25 mouse cellular contexts compared by ENCODE assay signal in genomic region chr8:122469407-122469806, GRCm38 (mm10). TPM values are rescaled to one million over a fixed set of nuclear protein-coding genes. Genes with fewer than 3 reads are reported as not detected.
DNase-seq lines count a peak whose midpoint lies in the region; ATAC-seq and TF ChIP-seq lines count a peak whose summit lies in the region.
"Had no signal": no experiment of that assay in that cellular context is flagged by ENCODE, and none has a peak within 500 bp of the region (broad histone marks: within the 10 kb centered on the region; RNA-seq: fewer than 3 reads in every experiment).

No protein-coding gene starts in this region.

- peak; percentile 87 for DNase-seq in heart, adult 11 months
- no peak for DNase-seq in heart, adult 2 months
- DNase-seq in kidney, adult 2 months, result peak; percentile 46
- peak; percentile 7 for DNase-seq in right cerebral cortex, postnatal 14 days
- DNase-seq in right cerebral cortex, postnatal 36 days (ENCODE audit: low spot score in 2 of 2), result no peak
- DNase-seq in liver, result no peak
- DNase-seq: adrenal gland, adult 8-10 months; adrenal gland, postnatal 25 days; cerebellum, adult 18-20 months; cerebellum, adult 9-10 months; cerebellum, postnatal 14 days; gastrocnemius, adult 2 months; gastrocnemius, postnatal 14 days; heart, adult 18-20 months; heart, postnatal 36 days had no signal

- no peak for TF ChIP-seq EP300 in heart, adult 2 months (IDR thresholded peaks at IDR 0.05; ENCODE audit: insufficient read depth, low read depth, low read length)

- H3K27me3 ChIP-seq in heart, adult 2 months (ENCODE audit: control insufficient read depth, insufficient read depth, low read length), result no peaks in the 10 kb centered on the region
- H3K27me3 ChIP-seq in kidney, adult 2 months (replicated peaks; ENCODE audit: control insufficient read depth, insufficient read depth, low read length), result no peaks in the 10 kb centered on the region
- no peaks in the 10 kb centered on the region for H3K27me3 ChIP-seq in kidney, embryonic 16.5 days (ENCODE audit: insufficient read depth, low read length)
- H3K27me3 ChIP-seq: forebrain, embryonic 13.5 days; hindbrain, embryonic 13.5 days had no signal

- no peak for TF ChIP-seq CTCF in heart, adult 2 months (IDR thresholded peaks at IDR 0.05)
- no peak for TF ChIP-seq CTCF in kidney, adult 2 months (conservative IDR thresholded peaks at IDR 0.05; ENCODE audit: insufficient read depth, insufficient read length, low read depth, low read length)
- TF ChIP-seq CTCF in bone marrow, adult 2 months (IDR thresholded peaks at IDR 0.05; ENCODE audit: control insufficient read depth, insufficient read depth, low read length), result no peak

- H3K4me3 ChIP-seq in heart, adult 2 months, result no peak overlapping the region
- H3K4me3 ChIP-seq in kidney, adult 2 months (ENCODE audit: insufficient read depth, low read depth, low read length), result no peak overlapping the region
- H3K4me3 ChIP-seq in kidney, embryonic 16.5 days (ENCODE audit: low read length), result no peak overlapping the region
- H3K4me3 ChIP-seq in bone marrow, adult 2 months (replicated peaks; ENCODE audit: control insufficient read depth, low read depth, low read length), result no peak overlapping the region
- H3K4me3 ChIP-seq: forebrain, embryonic 10.5 days; forebrain, embryonic 13.5 days; gastrocnemius, adult 2 months; hindbrain, embryonic 10.5 days; hindbrain, embryonic 13.5 days had no signal

- no peak for TF ChIP-seq POLR2A in heart, adult 2 months (IDR thresholded peaks at IDR 0.05; ENCODE audit: insufficient read depth, low read depth, low read length)
- no peak for TF ChIP-seq POLR2A in kidney, adult 2 months (IDR thresholded peaks at IDR 0.05; ENCODE audit: low read depth, low read length)
- TF ChIP-seq POLR2A in bone marrow, adult 2 months (IDR thresholded peaks at IDR 0.05; ENCODE audit: borderline replicate concordance, control insufficient read depth, low read depth, low read length), result no peak

- H3K4me1 ChIP-seq in heart, adult 2 months (ENCODE audit: control insufficient read depth, insufficient read depth, low read length), result no peaks in the 10 kb centered on the region
- H3K4me1 ChIP-seq in kidney, adult 2 months (ENCODE audit: control insufficient read depth, insufficient read depth, low read length), result peaks cover 6% of the 10 kb centered on the region; the same call in 1 of the 2 replicates
- peaks cover 2% of the 10 kb centered on the region for H3K4me1 ChIP-seq in kidney, embryonic 16.5 days (ENCODE audit: insufficient read depth, low read length)
- peaks cover 15% of the 10 kb centered on the region; the same call in 1 of the 2 replicates for H3K4me1 ChIP-seq in bone marrow, adult 2 months (ENCODE audit: control insufficient read depth, insufficient read depth, low read length)

- H3K27ac ChIP-seq in heart, adult 2 months, result no peak overlapping the region
- H3K27ac ChIP-seq in kidney, adult 2 months (ENCODE audit: insufficient read depth, low read depth, low read length), result no peak overlapping the region
- H3K27ac ChIP-seq in kidney, embryonic 16.5 days (ENCODE audit: low read length), result no peak overlapping the region
- H3K27ac ChIP-seq in bone marrow, adult 2 months (ENCODE audit: control insufficient read depth, insufficient read depth, low read depth, low read length, poor library complexity), result peak overlapping the region; percentile 24; the same call in 1 of the 2 replicates
- H3K27ac ChIP-seq: forebrain, embryonic 10.5 days; forebrain, embryonic 13.5 days; gastrocnemius, adult 2 months; hindbrain, embryonic 10.5 days; hindbrain, embryonic 13.5 days had no signal

- H3K36me3 ChIP-seq in heart, adult 2 months (ENCODE audit: control insufficient read depth, insufficient read depth, low read length), result no peaks in the 10 kb centered on the region
- H3K36me3 ChIP-seq in kidney, adult 2 months (ENCODE audit: control insufficient read depth, insufficient read depth, low read length), result no peaks in the 10 kb centered on the region
- peaks cover 22% of the 10 kb centered on the region for H3K36me3 ChIP-seq in kidney, embryonic 16.5 days (ENCODE audit: insufficient read depth, low read length)

- no peaks in the 10 kb centered on the region for H3K79me2 ChIP-seq in heart, adult 2 months (replicated peaks; ENCODE audit: control insufficient read depth, insufficient read depth, low read length)

- WGBS in heart, adult 2 months, result 61% methylated on average over 6 of the region's 6 CpGs
- 59% methylated on average over 6 of the region's 6 CpGs for WGBS in kidney, adult 2 months
- whole genome bisulfite sequencing in kidney, embryonic 16.5 days, result 69% methylated on average over 6 of the region's 6 CpGs
- 75% methylated on average over 6 of the region's 6 CpGs for WGBS in bone marrow, adult 2 months

- ATAC-seq in kidney, embryonic 16.5 days (ENCODE audit: low FRiP score, low TSS enrichment), result no peak
- ATAC-seq: activated CD4-positive, CD25-positive, alpha-beta regulatory T cell, adult 4 months; forebrain, embryonic 13.5 days; forebrain, embryonic 16.5 days; hindbrain, embryonic 16.5 days had no signal

- intact Hi-C loops in heart, adult 2 months (cut with DNase I), result no loop called here

- no peaks in the 10 kb centered on the region; the same call in 1 of the 2 replicates for H3K9me3 ChIP-seq in kidney, embryonic 16.5 days (ENCODE audit: low read length)
- H3K9me3 ChIP-seq: forebrain, embryonic 10.5 days; forebrain, embryonic 13.5 days; hindbrain, embryonic 10.5 days; hindbrain, embryonic 13.5 days had no signal

- H3K4me2 ChIP-seq in kidney, embryonic 16.5 days (replicated peaks; ENCODE audit: low read depth, low read length), result no peak overlapping the region
- H3K4me2 ChIP-seq: forebrain, embryonic 13.5 days; heart, embryonic 11.5 days; hindbrain, embryonic 13.5 days had no signal

- H3K9ac ChIP-seq in heart, adult 2 months (ENCODE audit: low read depth, low read length), result no peak overlapping the region
- no peak overlapping the region for H3K9ac ChIP-seq in kidney, embryonic 16.5 days (replicated peaks; ENCODE audit: low read length)
- H3K9ac ChIP-seq: forebrain, embryonic 13.5 days; hindbrain, embryonic 13.5 days had no signal

RNA-seq across cellular contexts. Expression of gene Rnf166, which starts 6.5 kb away (rescaled TPM):
- total RNA-seq in heart, adult 2 months (2021), result 10 to 100 TPM; 36.9 to 41.6 TPM
- 91.3 and 99.4 TPM in 2 replicates for polyA plus RNA-seq in heart, adult 2 months (2012; rRNA removed)
- 64.4 and 64.5 TPM in 2 replicates for polyA plus RNA-seq in kidney, adult 2 months (2012; rRNA removed)
- 39.3 and 46.0 TPM in 2 replicates for polyA plus RNA-seq in kidney, embryonic 16.5 days (2015; fragmentation: Nextera tagmentation; extraction: Ambion mirVana)
- 17.4 and 32.7 TPM in 2 replicates for polyA plus RNA-seq in bone marrow, adult 2 months (2011; ENCODE audit: insufficient read depth, insufficient read length, low replicate concordance, missing spikeins)

RNA-seq across cellular contexts. Expression of gene Ctu2, which starts 6.5 kb away (rescaled TPM):
- total RNA-seq in heart, adult 2 months (2021), result 1 to 10 TPM; 5.6 to 7.7 TPM
- polyA plus RNA-seq in heart, adult 2 months (2012; rRNA removed), result 12.3 and 15.8 TPM in 2 replicates
- polyA plus RNA-seq in kidney, adult 2 months (2012; rRNA removed), result 16.8 and 21.1 TPM in 2 replicates
- polyA plus RNA-seq in kidney, embryonic 16.5 days (2015; fragmentation: Nextera tagmentation; extraction: Ambion mirVana), result 46.5 and 48.0 TPM in 2 replicates
- 62.9 and 122 TPM in 2 replicates for polyA plus RNA-seq in bone marrow, adult 2 months (2011; ENCODE audit: insufficient read depth, insufficient read length, low replicate concordance, missing spikeins)

RNA-seq across cellular contexts. Expression of gene Snai3, which starts 8.9 kb away (rescaled TPM):
- 1 to 10 TPM; 1.6 to 8.1 TPM for total RNA-seq in heart, adult 2 months (2021)
- 6.8 and 8.2 TPM in 2 replicates for polyA plus RNA-seq in heart, adult 2 months (2012; rRNA removed)
- polyA plus RNA-seq in kidney, adult 2 months (2012; rRNA removed), result 1.6 and 1.7 TPM in 2 replicates
- polyA plus RNA-seq in kidney, embryonic 16.5 days (2015; fragmentation: Nextera tagmentation; extraction: Ambion mirVana), result 0.75 and 0.77 TPM in 2 replicates
- polyA plus RNA-seq in bone marrow, adult 2 months (2011; ENCODE audit: insufficient read depth, insufficient read length, low replicate concordance, missing spikeins), result 2.2 TPM in 1 of 2 replicates, not detected in the other
- total RNA-seq: adrenal gland, adult 8-10 months; adrenal gland, postnatal 25 days had no signal
- polyA plus RNA-seq: forebrain, embryonic 16.5 days; hindbrain, embryonic 10.5 days; hindbrain, embryonic 13.5 days; hindbrain, embryonic 16.5 days had no signal

RNA-seq across cellular contexts. Expression of gene Mvd, which starts 26.2 kb away (rescaled TPM):
- 1 to 10 TPM; 4.0 to 5.6 TPM for total RNA-seq in heart, adult 2 months (2021)
- polyA plus RNA-seq in heart, adult 2 months (2012; rRNA removed), result 8.5 and 9.0 TPM in 2 replicates
- polyA plus RNA-seq in kidney, adult 2 months (2012; rRNA removed), result 68.7 and 77.3 TPM in 2 replicates
- 36.4 and 36.6 TPM in 2 replicates for polyA plus RNA-seq in kidney, embryonic 16.5 days (2015; fragmentation: Nextera tagmentation; extraction: Ambion mirVana)
- polyA plus RNA-seq in bone marrow, adult 2 months (2011; ENCODE audit: insufficient read depth, insufficient read length, low replicate concordance, missing spikeins), result 2.4 and 6.3 TPM in 2 replicates

RNA-seq across cellular contexts. Expression of gene Cyba, which starts 36.7 kb away (rescaled TPM):
- total RNA-seq in heart, adult 2 months (2021), result 10 to 100 TPM; 41.2 to 43.9 TPM
- 62.1 and 92.8 TPM in 2 replicates for polyA plus RNA-seq in heart, adult 2 months (2012; rRNA removed)
- polyA plus RNA-seq in kidney, adult 2 months (2012; rRNA removed), result 1,266 and 1,342 TPM in 2 replicates
- 385 and 421 TPM in 2 replicates for polyA plus RNA-seq in kidney, embryonic 16.5 days (2015; fragmentation: Nextera tagmentation; extraction: Ambion mirVana)
- polyA plus RNA-seq in bone marrow, adult 2 months (2011; ENCODE audit: insufficient read depth, insufficient read length, low replicate concordance, missing spikeins), result 168 and 494 TPM in 2 replicates

Comparison
In these comparisons a context has a peak if more than half of its experiments do, and no peak if none do; other contexts are left out.
1. DNase-seq: peak in heart, adult 11 months (single experiment), kidney, adult 2 months (single experiment) and right cerebral cortex, postnatal 14 days (single experiment); none in heart, adult 2 months (0 of 2), right cerebral cortex, postnatal 36 days (0 of 2) and liver (single experiment).